Mouse (Mus musculus): ENCODE results near the gene Sdf4. TPM values are rescaled to one million over a fixed set of nuclear protein-coding genes. Genes with fewer than 3 reads are reported as not detected.

Gene Sdf4
- total RNA-seq, 2 experiments from 2014 or later, result 67.0 to 79.3 TPM

- no peak for DNase-seq
These were observed 11.4 kb downstream of the Sdf4 start for GRCm38 (mm10) chr4:156004109-156004508.

GRCm38 (mm10) chr4:156008369-156008768 is 15.7 kb downstream of the Sdf4 start:
- DNase-seq, result no peak

DNA sequence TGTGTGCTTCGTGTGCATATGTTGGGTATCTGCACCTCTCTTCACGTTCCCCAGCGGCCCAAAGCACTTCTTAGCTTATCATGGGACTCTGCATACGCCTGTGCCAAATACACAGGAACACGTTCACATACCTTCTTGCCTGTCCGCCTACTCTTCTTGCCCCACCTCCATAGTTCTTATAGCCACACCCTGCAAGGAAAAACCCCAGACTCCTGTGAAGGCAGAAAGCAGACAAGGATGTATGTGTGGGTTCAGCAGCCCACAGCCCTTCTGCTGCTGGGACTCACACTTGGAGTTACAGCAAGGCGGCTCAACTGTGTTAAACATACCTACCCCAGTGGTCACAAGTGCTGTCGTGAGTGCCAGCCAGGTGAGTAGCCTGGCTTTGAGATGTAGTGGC is 21.0 kb downstream of the Sdf4 start, which contains the start of gene Tnfrsf4:
Gene Tnfrsf4 (plus strand): TSS at position 207 of the 400 bp plus-strand sequence.
- no peak for DNase-seq

- DNase-seq, result no peak
These were observed 21.8 kb downstream of the Sdf4 start for GRCm38 (mm10) chr4:156014436-156014835.

DNA sequence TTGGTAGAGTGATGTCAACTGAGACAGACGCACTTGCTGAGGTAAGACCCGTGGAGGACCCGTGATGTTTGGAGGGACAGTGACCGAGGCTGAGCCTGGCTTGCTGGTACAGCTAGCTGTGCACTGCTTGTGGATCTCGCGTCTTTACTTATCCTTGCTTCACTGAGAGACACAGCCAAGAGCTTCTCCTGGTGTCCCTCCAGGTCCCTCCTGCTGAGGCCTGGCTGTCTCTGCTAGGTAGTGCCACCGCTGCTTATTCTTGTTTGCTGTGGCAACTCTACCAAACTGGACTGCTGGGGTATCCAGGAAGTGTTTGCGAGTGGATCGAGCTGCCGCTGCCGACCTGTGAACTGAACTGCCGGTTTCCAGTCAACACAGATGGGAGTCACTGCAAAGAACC is 27.1 kb downstream of the Sdf4 start:
- DNase-seq, result peak; percentile 37

- no peak for DNase-seq
These were observed 28.7 kb downstream of the Sdf4 start for GRCm38 (mm10) chr4:156021381-156021780.

GRCm38 (mm10) chr4:156021942-156022419 is 29.3 kb downstream of the Sdf4 start:
- no peak for DNase-seq

DNA sequence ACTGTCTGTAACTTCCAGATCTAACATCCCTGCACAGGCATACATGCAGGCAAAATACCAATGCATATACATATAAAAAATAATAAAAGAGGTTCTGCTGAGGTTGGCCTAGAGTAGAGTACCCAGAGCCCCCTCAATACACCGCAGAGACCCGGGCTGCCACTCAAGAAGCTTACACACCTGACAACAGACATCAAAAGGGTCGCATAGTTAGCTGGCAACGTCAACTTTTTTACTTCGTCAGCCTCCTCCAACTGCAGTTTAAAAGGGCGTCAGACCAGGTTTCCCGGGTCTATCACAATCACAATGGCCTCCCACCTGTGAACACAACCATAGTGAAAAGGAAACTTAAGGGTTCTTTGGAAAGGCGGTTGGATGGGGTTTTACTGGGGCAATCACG is 30.8 kb downstream of the Sdf4 start:
- no peak for DNase-seq

DNA sequence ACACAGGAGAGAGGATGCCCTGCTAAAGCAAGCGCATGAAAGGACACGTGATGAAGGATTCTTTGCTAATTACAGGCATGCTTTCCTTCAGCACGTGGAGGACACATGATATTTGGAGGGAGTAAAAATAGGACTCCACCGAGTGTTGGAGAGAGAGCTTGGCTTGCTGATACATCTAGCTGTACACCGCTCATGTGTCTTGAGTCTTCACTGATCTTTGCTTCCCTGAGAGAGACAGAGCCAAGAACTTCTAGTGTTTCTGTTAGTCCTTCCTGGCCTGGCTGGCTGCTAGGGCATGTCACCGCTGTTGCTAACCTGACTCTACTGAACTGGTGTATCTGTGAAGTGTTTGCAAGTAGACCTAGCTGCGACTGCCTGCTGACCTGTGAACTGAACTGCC is 31.5 kb downstream of the Sdf4 start:
- peak; percentile 64 for DNase-seq

DNA sequence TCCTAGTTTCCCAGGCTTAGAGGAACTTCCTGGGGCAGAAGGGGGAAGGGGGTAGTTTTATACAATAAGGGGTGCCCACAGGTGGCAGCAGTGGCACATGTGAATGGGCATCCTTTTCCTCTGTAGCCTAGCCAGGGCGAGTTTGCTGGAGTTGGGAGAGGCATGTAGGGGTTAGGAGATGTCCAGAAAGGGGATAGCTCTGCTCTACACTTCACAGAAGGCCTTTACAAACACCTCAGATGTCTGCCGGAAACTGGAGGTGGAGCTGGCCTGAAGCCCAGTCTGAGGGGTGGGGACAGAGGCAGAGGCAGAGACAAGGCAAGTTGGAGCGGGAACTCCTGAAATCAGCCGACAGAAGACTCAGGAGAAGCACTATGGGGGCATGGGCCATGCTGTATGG is 33.3 kb downstream of the Sdf4 start, which contains the start of gene Tnfrsf18:
Gene Tnfrsf18 (plus strand): TSS at position 152 of the 400 bp plus-strand sequence.
- DNase-seq, result no peak

DNA sequence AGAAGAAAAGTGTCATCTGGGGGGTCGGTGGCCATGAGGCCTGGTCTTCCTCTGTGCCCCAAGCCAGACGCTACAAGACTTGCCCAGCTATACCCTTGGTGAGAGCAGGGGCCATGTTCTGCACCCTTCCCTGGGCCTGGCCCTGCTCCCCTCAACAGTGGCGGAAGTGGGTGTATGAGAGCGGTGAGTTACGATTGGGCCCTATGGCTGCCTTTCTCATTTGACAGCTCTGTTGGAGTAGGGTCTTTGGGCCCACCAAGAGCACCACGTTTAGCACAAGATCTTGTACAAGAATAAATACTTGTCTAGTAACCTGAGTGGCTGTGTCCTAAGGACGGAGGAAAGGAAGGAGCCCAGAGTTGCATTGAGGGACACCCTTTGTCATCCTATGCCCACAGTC is 35.9 kb downstream of the Sdf4 start:
- no peak for DNase-seq

- DNase-seq, result no peak
These were observed 38.0 kb downstream of the Sdf4 start for GRCm38 (mm10) chr4:156030651-156031118.

DNA sequence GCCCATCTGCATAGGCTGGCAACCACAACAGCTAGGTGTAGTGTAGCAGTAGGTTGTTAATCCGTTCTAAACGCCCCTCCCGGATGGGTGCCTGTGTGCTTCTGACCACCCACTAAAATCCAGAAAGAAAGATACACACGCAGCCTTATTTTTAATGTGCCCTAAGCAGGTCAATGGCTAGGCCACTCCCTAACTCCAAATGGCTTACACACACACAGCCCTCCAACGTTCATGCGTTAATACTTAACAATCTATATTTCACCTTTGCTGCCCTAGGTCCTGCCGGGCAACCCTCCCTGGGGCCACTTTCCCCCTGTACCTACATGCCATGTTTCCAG is 38.6 kb downstream of the Sdf4 start:
- no peak for DNase-seq

GRCm38 (mm10) chr4:156031593-156032391 is 39.1 kb downstream of the Sdf4 start:
- peak; percentile 83 for DNase-seq

DNA sequence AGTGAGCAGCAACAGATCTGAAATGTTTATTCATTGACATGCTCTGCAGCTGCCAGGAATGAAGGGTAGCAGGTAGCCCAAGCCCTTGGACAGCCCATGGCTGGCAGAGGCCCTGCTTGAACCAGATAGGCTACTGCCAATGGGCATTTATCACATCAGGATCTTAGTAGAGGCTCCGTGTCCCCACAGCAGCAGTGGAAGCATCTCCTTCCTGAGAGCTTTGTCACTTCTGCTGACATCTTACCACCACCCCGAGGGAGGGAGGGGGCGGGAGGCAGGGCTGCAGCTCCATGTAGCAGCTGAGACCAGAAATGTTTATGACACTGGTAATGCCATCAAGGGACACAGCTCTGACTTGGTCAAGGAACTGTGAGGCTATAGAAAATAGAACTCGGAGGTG is 40.2 kb downstream of the Sdf4 start:
- no peak for DNase-seq

DNA sequence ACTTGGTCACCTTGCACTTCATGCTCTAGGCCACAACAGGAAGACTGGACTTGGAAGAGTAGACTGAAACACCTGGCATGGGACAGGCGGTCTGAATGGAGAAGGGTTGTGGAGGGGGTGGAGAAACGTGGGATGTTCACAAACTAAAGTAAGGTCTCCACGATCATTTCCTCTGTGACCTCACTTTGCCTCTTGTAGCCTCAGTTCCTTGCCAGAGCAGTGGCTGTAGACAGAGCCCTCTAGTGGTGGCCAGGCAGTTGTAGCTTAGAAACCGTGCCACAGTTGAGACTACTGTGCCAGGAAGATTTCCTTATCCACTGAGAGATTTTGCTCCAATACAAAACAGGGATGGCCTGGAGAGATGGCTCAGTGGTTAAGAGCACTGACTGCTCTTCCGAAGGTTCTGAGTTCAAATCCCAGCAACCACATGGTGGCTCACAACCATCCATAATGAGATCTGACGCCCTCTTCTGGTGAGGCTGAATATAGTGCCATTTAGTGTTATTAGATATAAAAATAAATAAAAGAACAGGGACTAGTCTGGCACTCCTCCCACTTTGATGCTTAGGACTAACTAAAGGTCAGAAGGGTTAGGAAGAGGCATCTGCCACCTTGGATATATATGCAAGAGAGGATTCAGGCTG is 40.9 kb downstream of the Sdf4 start:
- DNase-seq, result peak; percentile 34

DNA sequence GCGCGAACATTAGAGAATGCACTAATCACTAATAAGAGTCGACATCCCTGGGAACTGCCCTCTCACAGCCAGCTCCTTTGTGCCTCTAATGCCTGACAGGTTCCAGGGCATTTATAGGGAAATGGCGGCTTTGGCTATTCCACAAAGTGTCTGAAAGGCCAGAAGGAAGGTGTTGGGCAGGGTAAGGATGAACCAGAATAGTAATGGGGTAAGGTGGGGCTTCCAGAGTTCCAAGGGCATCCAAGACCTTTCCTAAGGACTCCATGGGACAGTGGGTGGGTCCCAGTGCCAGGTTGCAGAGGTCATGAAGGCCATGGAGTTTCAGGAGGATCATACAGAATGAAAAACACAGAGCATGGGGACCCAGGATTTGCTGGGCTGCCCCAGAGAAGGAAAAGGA is 41.6 kb downstream of the Sdf4 start:
- no peak for DNase-seq

DNA sequence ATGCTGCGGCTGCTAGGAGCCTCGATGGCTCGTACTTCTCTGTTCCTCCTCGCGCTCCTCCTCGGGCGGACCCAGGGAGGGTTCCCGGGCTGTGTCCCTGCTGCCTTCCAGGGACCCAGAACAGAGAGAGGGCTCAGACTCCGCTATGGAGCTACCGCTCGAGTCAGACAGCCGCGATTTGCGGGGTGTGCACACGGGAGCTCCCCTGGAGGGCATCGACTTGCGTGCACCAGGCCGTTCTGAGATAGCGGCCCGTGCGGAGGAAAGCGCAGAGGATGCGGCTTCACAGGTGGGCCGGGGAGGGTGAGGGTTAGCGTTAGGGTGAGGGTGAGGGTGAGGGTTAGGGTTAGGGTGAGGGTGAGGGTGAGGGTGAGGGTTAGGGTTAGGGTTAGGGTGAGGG is 42.2 kb downstream of the Sdf4 start:
- no peak for DNase-seq

DNA sequence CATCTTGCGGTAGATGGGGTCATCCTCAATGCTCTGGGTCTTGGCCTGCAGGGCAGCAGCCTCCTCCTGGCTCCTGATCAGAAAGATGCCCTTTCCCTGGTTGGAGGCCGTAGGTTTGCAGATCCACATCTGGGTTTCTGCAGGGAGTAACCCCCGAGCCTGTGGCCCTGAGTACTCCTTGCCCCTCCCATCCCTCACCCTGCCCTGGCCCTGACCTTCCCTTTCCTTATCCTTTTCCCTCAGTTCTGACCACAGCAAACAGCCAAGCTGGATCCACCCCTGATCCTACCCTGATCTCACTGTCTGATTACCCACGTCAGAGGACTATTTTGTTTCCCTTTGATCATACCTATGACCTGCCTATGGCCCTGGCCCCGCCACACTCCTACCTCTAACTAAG is 52.1 kb downstream of the Sdf4 start:
- DNase-seq, result no peak

DNA sequence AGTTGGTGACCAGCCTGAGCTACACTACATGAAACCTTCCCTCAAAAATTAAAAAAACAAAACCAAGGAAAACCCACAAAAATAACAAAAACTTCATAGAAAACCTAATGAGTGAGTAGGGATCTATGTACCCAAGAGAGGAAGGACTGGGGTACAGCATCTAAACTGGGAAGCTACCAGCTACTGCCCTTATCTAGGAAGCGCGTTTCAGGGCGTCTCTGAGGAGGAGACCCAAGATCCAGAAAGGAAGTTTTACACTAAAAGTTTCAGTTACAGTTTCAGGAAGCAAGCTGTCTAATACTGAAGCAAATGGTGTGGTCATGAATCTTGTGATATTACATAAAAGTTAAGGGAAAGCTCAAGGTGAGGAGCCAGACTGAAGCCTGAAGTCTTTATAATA is 57.1 kb downstream of the Sdf4 start:
- no peak for DNase-seq

- DNase-seq, result no peak
These were observed 57.8 kb downstream of the Sdf4 start for GRCm38 (mm10) chr4:156050391-156050980.

DNA sequence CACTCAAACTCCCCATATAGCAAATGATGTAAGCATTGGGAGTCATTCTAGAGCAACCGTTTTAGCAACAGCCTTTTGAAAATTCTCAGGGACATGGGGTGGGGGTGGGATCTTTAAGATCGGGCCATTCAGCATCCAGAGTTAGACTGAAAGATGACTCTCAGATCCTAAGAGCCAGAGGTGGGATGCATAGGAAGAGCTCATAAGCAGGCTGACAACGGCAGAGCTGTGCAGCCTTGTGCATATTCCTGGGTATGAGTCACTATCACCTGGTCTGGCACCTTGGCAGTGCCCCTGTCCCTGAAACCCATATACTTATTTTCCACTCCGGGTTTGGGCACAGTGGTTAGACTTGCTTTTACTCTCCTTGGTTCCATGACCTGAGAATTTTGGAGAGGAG is 60.4 kb downstream of the Sdf4 start:
- DNase-seq, result no peak

GRCm38 (mm10) chr4:156054130-156054529 is 61.5 kb downstream of the Sdf4 start:
- no peak for DNase-seq
